Mouse (Mus musculus) liver (tissue): ENCODE measurements around the gene Clic6.
A peak's percentile ranks its signal among the peaks of the same experiment; 100 is the strongest.

Source experiments
- DNase-seq: peaks from one replicate; pipeline ENCODE4 v3.0.0-alpha.2; 2020; ENCODE audit warnings: mixed read lengths

The Clic6 gene

DNA sequence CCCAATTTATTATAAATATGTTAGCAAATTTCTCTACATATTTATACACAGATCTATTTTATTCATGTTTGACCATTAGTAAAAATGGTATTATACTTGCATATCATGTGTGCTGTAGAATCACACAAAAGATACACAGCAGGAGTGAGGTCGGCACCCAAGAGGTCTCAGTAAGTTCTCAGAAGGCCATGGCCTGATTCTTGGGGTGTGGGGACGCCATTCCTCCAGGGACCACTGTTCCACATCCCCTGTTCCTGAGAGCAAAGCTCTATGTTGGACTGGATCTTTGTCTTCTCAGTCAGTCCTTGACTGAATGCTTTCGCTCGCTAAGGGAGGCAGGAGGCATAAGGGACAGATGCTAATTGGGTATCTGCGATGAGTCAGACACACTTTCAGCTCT, at the start of gene Clic6:
Gene Clic6, plus strand, starts transcription at position 301 of the 400 bp plus-strand sequence.
- no peak for DNase-seq

DNA sequence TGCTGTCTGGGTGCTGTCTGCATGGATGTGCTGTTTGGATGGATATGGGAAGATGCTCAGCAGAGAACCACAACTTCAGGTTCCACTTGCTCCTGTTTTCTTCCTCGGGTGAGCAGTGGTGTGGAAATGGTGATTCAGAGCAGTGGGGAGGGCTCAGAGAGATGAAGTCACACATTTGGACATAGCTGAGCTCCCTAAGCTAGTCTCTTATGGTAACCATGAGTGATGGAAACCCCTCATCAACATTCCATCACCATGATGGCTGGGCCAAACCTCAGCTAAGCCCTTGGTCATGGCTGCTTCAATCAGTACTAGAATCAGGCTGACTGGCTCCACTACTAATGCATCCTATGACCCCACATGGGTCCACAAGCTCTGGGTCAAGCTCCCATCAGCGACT, 45.8 kb upstream of the Clic6 start:
- no peak for DNase-seq

DNA sequence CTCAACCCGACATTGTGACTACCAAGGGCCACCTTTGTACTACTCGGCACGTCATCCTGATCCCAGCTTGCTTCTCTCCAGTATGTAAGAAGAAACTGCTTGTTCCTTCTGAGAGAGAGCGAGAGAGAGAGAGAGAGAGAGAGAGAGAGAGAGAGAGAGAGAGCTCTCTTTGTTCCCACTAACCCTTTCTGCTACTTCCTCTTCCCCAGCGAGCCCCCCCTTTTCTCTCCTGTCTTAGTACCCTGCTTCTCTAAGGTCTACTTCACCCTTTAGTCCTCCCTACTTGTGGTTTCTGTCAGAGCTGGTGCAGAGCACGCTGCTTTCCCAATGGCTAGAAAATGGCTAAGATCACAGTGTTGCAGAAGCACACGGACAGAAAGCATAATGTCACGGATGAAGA, 45.3 kb upstream of the Clic6 start:
- no peak for DNase-seq

DNA sequence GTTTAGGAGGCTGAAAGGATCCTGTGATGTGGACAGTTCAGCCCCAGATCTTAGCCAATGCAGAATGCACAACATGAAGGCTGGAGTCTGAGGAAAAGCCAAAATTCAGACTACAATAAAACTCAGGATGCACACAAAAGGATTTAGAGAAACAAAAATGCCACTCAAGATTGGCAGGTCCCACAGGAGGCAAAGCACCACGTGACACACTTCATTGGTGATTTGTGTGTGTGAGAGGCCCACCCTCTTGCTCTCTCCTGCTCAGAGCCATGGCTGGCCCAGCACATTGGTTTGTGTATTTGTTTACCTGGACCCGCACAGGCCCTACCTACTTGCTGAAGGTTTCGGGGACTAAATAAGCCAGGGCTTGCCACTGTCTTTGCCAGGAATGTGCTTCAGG, 44.3 kb upstream of the Clic6 start:
- no peak for DNase-seq

DNA sequence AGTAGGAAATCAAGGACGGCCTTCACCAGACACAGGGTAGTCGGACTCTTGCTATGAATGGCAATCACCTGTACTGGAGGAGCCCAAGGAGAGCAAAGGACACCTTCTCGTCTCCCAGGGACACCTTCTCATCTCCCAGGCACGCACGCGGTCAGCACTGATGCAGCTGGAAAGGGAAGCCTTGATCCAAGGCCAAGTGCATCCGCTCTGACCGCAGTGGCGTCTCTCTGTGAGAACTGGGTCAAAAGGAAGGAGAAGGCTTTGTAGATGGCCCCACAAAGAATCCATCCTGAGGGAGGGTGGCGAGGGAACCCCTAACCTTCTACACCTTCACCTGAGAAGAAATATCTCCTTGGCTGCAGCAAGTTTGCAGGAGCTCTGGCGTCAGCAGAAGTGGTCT, 43.4 kb upstream of the Clic6 start:
- DNase-seq = no peak

DNA sequence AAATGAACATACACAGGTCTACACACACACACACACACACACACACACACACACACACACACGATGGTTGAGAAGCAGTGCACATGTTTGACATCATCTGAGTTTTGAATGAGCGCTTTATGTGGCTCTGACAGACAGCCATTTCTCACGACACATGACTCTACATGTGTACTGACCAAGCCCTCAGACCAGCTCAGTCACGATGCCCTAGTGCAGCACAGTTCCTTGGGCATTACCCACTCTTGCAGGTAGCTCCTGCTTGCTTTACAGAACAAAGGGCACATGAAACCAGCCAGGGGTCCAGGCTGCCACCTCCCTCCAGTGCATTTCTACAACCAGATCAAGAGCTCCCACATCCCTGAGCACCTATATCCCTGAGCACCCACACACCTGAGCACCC, 42.6 kb upstream of the Clic6 start:
- DNase-seq = no peak

DNA sequence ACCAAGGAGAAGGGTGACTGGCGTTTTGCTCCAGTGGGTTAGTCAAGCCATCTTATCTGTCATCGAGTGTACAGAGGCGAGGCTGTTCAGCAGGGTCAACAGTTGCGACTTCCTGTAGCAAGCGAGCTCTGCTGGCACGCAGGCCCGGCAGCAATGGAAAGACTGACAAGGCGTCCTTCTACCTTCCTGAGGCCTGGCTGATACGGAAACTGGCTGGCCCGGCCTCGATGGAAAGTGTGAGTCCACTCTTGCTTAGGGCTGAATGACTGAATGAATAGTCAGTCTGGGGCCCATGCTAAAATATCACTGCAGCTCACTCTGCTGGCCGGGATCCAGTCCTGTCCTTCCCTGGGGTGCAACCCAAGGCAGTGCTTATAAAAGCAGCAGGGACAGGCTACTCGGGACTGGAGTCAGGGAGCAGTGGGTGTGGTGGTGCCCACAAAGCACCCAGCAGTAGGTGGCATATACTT, 41.9 kb upstream of the Clic6 start:
- DNase-seq = peak; percentile 49

DNA sequence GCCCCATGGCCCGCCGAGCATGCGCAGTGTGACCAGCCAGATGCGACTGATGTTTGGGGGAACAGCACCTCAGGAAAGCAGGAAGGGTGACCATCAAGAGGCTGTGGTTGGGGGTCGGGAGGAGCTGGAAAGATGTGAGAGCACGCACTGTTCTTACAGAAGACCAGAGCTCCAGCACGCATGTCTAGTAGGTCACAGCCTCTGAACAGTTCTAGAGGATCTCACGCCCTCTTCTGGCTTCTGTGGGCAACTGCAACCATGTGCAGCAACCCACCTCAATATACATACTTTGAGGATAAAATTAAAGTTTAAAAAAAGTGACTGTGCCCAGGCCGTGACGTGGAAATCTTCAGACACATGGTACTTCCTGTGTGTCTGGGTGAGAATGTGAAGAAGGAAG, 40.2 kb upstream of the Clic6 start:
- DNase-seq = peak; percentile 40

DNA sequence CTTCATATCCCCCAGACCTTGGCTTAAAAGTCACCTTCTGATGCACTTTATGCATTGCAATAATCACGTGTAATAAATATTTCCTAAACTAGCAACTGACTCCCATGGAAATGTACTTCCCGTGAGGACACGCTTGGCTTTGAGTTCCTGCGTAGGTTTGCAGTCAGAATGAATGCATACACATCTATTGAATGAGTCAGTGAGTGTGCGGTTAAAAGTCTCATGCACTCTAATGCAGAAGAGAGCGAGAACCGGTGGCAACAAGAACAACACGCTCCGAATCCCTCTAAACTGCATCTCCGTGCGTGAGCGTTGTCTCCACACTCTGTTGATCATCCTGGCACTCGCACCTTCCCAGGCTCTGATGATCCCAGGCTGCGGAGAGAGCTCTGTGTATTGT, 36.5 kb upstream of the Clic6 start:
- DNase-seq = no peak

DNA sequence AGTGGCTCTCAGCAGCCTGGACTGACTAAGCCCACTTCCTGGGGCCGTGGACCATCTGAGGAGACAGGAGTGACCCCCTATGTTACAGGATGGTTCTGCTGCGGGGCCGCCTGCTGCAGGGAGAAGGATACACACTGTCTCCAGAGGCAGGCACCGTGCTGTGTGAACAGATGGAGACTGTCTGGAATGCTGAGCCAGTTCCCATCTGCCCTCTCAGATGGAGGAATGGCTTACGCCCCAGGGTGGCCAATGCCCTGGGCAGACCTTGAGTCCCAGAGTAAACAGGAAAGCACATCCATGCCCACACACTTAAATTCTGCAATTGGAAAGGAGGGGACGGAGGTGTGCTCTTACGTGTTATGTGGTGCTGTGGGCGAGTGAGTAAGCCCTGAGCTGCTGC, 35.2 kb upstream of the Clic6 start:
- DNase-seq = no peak

DNA sequence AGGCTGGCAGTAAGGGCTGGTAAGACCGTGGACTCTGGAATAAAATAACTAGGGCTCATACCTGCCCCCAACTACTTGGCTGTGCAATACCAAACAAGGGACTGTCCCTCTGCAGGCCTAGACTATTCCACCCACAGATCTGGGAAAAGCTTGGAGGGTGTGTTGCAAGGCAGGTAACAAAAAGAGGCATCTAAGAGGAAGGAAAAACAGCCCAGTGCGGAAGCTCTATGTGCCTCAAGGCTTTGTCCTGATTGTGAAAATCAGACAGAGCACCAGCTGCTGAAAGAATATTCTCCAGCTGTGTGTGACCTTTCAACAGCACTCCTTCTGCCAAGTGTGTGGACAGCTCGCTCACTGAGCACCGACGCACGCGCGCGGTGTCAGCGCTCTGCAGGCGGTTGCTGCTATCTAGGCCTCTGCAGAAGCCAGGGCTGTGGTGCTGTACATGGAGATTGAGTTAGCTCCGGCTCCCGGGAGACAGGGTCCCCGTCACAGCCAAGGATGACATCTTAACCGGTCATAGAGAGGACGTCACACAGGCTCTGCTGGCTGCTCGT, 33.9 kb upstream of the Clic6 start:
- no peak for DNase-seq

DNA sequence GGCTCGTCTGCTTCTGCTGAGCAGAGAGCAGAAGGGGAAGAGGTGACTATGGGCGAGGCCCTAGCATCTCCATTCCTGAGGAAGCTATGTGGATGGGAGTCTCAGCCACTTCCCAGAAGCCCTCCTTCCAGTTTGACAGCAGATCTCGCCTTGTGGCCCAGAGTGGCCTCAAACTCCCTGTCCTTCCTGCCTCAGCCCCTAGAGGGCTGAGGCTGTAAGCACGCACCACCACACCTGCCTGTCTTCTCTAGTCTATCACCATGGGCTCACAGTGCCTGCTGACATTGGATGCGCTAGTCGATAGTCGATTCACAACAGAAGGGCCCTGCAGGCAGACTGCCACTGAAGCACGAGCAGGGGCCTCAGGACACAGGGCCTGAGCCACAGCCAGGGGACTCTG, 32.9 kb upstream of the Clic6 start:
- DNase-seq = no peak

DNA sequence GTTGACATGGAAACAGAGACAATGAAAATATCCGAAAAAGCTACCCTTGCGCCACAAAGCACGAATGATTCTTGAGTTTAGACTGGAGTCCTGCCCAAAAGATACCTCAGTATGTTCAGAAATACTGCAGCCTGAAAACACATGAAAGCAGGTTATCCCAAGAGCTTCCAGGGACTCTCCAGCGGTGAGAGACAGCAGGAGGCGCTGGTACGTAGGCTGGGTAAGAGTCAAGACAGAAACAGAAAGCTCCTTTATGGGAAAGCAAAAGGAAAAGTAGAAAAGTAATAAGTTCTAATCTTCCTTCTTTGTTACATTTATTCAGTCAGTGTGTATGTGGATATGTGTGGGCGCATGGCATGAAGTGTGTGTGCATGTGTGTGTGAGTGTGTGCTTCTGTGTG, 31.5 kb upstream of the Clic6 start:
- DNase-seq = no peak

DNA sequence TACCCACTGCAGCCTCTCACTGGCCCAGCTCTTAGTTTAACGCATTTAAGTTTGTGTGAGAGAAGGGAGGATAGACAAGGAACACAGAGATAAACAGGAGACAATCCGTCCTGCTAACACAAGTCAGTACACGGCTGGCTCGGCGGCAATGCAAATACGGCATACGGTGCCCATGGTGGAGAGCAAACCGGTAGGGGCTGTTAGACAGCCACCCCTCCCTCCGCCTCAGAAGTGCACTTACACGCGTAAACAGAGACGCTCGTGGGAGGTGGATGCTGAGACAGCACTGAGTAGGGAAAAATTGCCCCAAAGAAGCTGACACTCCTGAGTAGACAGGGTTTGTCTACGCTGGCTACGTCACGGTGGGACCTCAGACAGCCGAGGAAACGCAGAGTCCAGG, 31.0 kb upstream of the Clic6 start:
- DNase-seq = no peak

DNA sequence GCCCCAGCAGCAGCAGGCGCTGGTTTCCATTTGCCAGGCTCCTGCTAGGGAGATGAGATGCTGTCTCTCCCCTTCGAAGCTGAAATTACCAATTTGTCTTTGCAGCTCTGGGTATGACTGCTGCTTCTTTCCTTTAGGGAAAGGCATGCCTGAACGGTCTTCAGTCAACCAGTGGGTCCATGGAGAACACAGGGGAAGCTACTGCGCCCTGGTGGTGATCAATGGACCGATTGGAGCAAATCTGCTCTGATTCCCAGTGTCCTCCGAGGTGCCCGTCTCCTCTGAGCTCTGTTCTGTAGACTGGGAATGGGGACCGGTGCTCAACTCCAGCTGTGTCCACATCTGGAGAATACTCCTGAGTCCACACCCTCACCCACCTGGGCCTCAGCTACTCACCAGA, 30.0 kb upstream of the Clic6 start:
- no peak for DNase-seq

DNA sequence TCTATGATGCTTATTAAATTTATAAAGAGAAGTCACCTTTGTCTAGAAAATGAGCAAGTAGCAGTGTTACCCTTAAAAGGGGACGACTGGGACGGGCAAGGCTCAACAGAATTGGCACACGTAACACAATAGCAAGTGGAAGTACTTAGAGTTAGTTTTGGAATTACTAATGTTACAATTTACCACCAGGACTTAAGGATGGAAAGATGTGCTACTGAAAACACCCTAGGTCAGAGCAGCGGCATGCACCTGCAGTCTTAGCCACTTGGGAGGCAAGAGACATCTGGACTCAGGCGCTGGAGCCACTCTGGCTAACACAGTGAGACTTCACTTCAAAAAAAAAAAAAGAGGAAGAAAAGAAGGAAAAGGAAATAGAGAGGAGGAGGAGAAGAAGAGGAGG, 29.6 kb upstream of the Clic6 start:
- DNase-seq = no peak

DNA sequence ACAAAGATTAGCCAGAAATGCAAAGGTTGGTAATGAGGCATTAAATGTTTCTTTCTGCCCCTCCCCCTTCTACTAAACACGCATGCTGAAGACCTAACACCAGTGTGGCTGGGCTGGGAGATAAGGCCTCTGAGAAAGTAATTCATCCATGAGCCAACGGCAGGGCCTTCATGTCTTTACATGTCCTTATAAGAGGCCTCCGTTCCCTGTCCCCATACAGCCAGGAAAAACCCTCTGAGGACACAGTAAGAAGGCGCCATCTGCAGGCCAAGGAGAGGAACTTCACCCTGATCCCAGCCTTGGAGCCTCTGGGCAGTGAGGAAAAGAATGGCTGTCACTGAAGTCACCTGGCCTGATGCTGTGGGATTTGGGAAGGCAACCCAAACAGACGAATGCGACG, 27.9 kb upstream of the Clic6 start:
- peak; percentile 71 for DNase-seq

DNA sequence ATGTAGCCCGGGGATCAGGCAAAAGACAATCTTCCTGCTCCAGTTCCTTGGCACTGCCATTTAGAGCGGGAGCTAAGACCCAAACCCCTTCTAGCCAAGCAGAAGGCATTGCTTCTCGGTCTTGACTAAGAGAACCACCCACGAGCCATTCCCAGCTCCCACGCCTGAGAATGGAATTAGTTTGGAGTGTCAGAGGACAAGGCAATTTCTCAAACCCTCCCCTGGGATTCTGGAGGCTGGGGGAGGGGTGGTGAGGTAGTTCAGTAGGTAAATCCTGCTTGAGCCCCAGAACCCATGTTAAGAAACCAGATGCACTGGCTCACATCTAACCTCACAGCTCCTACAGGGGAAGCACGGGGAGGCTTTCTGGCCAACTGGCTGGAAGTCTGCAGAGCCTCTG, 24.1 kb upstream of the Clic6 start:
- DNase-seq = no peak

DNA sequence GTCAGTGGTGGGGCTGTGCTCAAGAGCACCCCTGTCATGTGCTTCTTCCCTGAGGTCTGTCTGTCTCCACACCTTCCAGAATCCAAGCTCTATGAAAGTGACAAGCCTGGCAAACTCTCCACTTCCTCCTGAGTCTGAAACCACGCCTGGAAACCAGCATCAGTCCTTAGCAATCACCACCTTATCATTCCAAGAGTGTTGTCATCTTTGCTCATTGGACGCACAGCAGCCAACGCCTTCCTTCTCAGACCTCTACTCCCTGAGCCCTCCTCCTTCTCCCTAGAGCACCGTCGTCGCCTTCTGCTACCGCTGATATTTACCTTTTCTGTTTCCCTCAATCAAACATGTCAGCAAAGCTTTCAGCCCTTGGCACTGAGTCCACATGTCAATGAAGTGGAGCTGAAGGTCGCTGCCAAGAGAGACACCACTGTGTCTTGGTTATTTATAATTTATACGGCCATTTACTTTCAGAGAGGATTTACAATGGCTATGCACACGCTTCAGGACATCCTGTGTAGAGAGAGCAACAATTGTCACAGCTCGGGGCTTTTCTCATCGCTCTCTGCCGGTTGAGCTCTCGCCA, 21.1 kb upstream of the Clic6 start:
- DNase-seq = peak; percentile 64

DNA sequence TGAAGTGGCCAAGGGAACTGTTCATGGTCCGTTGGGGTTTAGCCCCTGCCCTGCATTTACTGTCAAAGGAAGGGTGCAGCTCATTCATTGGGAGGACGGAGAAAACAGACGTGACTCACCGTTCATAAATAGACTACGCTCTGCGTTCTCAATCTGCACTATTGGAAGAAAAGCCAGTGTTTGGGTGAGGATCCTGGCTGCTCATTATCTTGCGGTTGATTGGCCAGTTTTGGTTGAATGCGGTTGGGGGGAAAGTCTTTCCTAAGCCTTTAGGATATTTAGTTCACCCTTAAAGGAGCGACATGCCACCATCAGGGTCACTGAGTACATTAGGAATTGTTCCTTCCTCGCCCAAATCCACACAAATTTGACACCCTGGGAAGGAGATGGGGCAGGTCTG, 20.3 kb upstream of the Clic6 start:
- no peak for DNase-seq

DNA sequence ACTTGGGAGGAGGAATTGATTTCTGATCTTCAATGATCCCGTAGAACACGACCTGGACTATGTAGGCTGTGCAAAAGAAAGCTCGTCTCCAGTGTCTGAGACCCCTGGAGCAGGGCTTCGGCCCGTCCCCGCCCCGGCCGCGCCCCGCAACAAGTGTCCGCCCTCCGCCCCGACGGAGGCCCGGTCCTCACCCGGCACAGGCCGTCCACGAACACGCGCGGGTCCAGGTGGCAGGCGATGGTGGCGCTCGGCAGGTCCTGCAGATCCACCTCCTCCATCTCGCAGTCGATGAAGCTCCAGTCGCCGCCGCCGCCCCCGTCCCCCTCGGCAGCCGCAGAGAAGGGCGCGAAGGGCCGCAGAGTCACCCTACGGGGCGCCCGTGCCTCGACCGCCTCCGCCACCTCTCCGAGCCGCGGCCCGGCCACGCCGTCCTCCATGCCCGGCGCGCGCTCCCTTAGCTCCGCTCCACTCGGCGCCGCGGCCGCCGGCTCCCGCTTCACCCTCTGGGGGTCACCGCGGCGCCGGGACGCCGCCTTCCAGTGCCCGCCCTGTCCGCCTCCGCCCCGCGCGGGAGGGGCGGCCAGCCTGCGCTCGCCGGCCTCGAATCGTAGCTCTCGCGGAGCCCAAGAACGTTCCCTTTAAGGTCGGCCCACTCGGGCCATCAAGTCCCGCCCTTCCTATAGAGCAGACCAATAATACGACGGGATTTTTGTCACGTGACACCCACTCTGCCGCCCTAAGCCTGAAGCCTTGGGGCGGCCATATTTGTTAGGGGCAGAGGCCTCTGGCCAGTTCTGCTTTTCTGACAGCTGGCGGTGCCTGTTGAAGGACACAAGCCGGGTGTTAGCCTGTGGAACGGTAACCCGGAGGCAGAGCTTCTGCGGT, 19.7 kb upstream of the Clic6 start:
- peak; percentile 95 for DNase-seq

DNA sequence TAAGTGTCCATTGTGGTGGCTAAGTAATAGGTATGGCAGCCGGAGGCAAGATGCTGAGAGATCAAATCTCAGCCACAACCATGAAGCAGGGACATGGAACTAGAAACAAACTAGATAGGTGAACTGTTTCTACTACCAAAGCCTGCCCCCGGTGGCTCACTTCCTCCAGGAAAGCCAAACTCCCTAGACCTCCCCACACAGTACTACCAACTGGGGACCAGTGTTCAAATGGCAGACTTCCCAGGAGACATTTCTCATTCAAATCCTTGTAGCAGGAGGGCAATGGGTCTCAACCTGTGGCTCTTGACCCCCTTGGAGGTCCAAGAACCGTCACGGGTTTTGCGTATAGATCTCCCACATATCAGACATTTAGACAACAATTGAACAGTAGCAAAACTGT, 18.5 kb upstream of the Clic6 start:
- DNase-seq = no peak

DNA sequence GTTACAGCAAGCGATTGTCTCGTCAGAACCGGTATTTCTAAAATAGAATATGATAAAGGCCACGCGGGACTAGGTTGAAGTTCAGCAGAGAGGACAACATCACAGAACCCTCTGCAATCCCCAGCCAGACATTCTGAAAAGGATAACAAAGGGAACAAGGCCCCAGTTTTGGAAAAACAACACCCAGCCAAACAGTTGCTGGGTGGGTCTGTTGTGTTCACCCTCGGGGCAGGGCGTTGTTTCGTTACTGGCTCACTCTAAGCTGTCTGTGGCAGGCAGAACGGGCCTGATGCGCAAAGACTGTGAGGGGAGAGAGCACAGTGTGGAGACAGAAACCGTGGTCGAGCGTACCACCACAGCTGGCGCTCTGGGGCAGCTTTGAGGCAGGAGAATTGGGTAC, 17.1 kb upstream of the Clic6 start:
- DNase-seq = no peak

DNA sequence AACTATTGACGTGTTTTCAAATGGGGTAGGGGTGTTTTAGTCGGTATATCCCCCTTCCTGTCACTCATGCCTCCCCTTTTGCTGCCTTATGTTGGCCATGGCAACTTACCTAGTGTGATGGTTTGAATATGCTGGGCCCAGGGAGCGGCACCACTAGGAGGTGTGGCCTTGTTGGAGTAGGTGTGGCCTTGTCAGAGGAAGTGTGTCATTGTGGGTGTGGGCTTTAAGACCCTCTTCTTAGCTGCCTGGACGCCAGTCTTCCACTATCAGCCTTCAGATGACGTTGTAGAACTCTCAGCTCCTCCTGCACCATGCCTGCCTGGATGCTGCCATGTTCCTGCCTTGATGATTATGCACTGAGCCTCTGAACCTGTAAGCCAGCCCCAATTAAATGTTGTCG, 14.8 kb upstream of the Clic6 start, which contains the start of gene Rcan1:
Gene Rcan1, minus strand, starts transcription at position 162 of the 400 bp plus-strand sequence.
- DNase-seq = no peak
